Mouse (Mus musculus) myocyte (in vitro differentiated cells): Measurements from ENCODE around the gene Slc22a3. TPM values are rescaled to one million over a fixed set of nuclear protein-coding genes. Genes with fewer than 3 reads are reported as not detected.

Experiments
- H3K27me3 ChIP-seq: one replicate; pipeline ENCODE4 v1.6.1; 2011; ENCODE audit not compliant: control insufficient read depth, insufficient read depth, insufficient read length
- H3K36me3 ChIP-seq: one replicate; pipeline ENCODE4 v1.6.1; 2011; ENCODE audit not compliant: control insufficient read depth, insufficient read depth
- H3K4me2 ChIP-seq: one replicate; pipeline ENCODE4 v1.6.1; 2011; ENCODE audit warnings: low read depth, control low read depth
- H3K4me3 ChIP-seq: one replicate; pipeline ENCODE4 v1.5.1; 2011; ENCODE audit warnings: mild to moderate bottlenecking, control low read depth, moderate library complexity
- H3K79me2 ChIP-seq: one replicate; pipeline ENCODE4 v1.6.1; 2011; ENCODE audit not compliant: control insufficient read depth, insufficient read depth
- H3ac ChIP-seq: one replicate; pipeline ENCODE4 v1.6.1; 2011; ENCODE audit not compliant: control insufficient read depth, insufficient read length
- CEBPB ChIP-seq: IDR thresholded peaks from 2 replicates; pipeline ENCODE4 v1.6.1; 2011; ENCODE audit warnings: mild to moderate bottlenecking, moderate library complexity; ENCODE audit not compliant: poor library complexity, insufficient read depth, severe bottlenecking
- E2F4 ChIP-seq: IDR thresholded peaks from one replicate; pipeline ENCODE4 v1.6.1; 2011; ENCODE audit warnings: mild to moderate bottlenecking, control low read depth, moderate library complexity; ENCODE audit not compliant: insufficient read depth
- MAX ChIP-seq: IDR thresholded peaks from one replicate; pipeline ENCODE4 v1.6.1; 2011; ENCODE audit warnings: low read depth, mild to moderate bottlenecking, control low read depth
- MYOD1 ChIP-seq, 3 experiments: IDR thresholded peaks; one replicate each; pipeline ENCODE4 v1.6.1; 2011; ENCODE audit warnings: control low read depth in 2 of 3, low read depth in 2 of 3, mild to moderate bottlenecking in 2 of 3, moderate library complexity in 1 of 3; ENCODE audit not compliant: insufficient read length in 2 of 3, control insufficient read depth in 1 of 3
- MYOG ChIP-seq, 3 experiments: IDR thresholded peaks; one replicate each; pipeline ENCODE4 v1.6.1; 2011; ENCODE audit warnings: control low read depth in 2 of 3, low read depth in 2 of 3, mild to moderate bottlenecking in 2 of 3; ENCODE audit not compliant: insufficient read length in 2 of 3, control insufficient read depth in 1 of 3, insufficient read depth in 1 of 3
- POLR2A ChIP-seq: IDR thresholded peaks from one replicate; pipeline ENCODE4 v1.6.1; 2011; ENCODE audit warnings: low read depth, mild to moderate bottlenecking, control low read depth, moderate library complexity; ENCODE audit not compliant: insufficient read length
- POLR2AphosphoS2 ChIP-seq: IDR thresholded peaks from one replicate; pipeline ENCODE4 v1.6.1; 2011; ENCODE audit warnings: low read depth, control low read depth; ENCODE audit not compliant: insufficient read length
- REST ChIP-seq: IDR thresholded peaks from one replicate; pipeline ENCODE4 v1.6.1; 2011; ENCODE audit warnings: mild to moderate bottlenecking, control low read depth, moderate library complexity; ENCODE audit not compliant: insufficient read depth, insufficient read length
- SRF ChIP-seq: IDR thresholded peaks from one replicate; pipeline ENCODE4 v1.6.1; 2011; ENCODE audit warnings: low read depth; ENCODE audit not compliant: control insufficient read depth, insufficient read length
- TCF12 ChIP-seq: IDR thresholded peaks from one replicate; pipeline ENCODE4 v1.6.1; 2011; ENCODE audit warnings: mild to moderate bottlenecking, control low read depth; ENCODE audit not compliant: poor library complexity, insufficient read depth, severe bottlenecking
- TCF3 ChIP-seq: IDR thresholded peaks from one replicate; pipeline ENCODE4 v1.6.1; 2011; ENCODE audit warnings: low read depth, control low read depth; ENCODE audit not compliant: insufficient read length
- USF1 ChIP-seq: IDR thresholded peaks from one replicate; pipeline ENCODE4 v1.6.1; 2011; ENCODE audit warnings: low read depth, mild to moderate bottlenecking, control low read depth, moderate library complexity
- polyA plus RNA-seq: library from polyadenylated mRNA; unstranded; fragments of >200 nt; fragmentation: generic; extraction: Trizol; gene quantifications from one replicate; pipeline ENCODE4 v1.2.1, GENCODE M21; 2012; ENCODE audit warnings: missing spikeins

Gene Slc22a3
- polyA plus RNA-seq, 1 experiment: not detected

DNA sequence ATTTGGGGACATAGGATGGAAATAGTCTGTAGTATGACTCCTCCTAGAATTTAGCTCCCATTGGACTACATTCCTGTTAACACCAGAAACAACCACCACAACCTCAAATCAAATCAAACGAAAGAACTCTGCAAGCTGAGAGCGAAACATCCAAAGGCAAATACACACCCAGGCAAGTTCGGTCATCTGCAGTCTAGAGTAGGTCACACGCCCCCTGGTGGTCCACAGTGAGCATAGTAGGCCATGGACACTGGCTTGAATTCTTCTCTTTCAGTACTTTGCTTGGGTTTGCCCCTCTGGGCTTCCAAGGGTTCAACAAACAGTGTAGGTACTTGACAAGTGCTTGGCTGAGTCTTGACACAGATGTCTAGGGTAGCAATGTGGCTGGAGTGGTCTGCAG lies 135.5 kb downstream of the Slc22a3 start:
- Histone ChIP-seq H3K36me3 (no peaks in the 10 kb centered on the region), H3K4me2 (peak overlapping the region; percentile 70), H3K4me3 (no peak overlapping the region), H3K79me2 (no peaks in the 10 kb centered on the region), H3ac (no peak overlapping the region), H3K27me3 (no peaks in the 10 kb centered on the region)
- TF ChIP-seq MYOG (IDR thresholded peaks at IDR 0.05; ENCODE audit: control insufficient read depth in 1 of 3, insufficient read depth in 1 of 3, insufficient read length in 2 of 3, low read depth in 2 of 3) (no peak), POLR2AphosphoS2 (no peak), SRF (no peak), REST (no peak), CEBPB (no peak), TCF12 (no peak), MAX (no peak), POLR2A (no peak), TCF3 (no peak), USF1 (no peak), E2F4 (no peak), MYOD1 (IDR thresholded peaks at IDR 0.05; ENCODE audit: control insufficient read depth in 1 of 3, insufficient read length in 2 of 3, low read depth in 2 of 3) (no peak)

DNA sequence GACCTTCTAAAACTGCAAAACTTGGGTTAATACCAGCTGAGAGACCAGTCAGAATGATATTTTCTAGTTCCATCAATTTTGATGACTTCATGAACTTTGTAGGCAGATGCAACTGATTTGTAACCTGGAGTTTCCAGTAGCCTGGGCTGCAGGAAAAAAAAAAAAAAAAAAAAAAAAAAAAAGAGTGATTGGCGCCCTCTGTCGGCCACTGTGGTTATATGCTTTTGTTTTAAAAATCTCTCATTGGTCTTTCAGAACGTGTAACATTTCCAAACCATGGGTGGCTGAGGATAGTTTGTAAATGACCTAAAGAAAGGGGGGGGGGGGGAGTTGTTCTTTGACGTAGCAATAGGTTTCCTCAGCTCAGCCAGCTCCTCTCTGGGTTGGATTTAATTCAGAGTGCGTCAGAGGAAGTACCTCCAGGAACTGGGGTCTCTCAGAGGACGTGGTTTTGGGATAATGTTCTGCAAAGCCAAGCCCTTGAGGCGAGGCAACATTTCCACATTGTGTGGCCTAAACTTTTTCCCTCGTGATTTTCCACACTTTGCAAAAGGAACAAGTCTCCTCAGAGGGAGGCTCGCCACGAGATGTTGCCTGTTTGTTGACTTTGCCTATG lies 136.1 kb downstream of the Slc22a3 start:
- no peaks in the 10 kb centered on the region for H3K27me3 ChIP-seq
- no peak overlapping the region for H3K4me3 ChIP-seq
- no peak overlapping the region for H3ac ChIP-seq
- H3K36me3 ChIP-seq: no peaks in the 10 kb centered on the region
- H3K79me2 ChIP-seq: no peaks in the 10 kb centered on the region
- TF ChIP-seq POLR2A (no peak), MYOD1 (IDR thresholded peaks at IDR 0.05; ENCODE audit: control insufficient read depth in 1 of 3, insufficient read length in 2 of 3, low read depth in 2 of 3) (no peak), MYOG (IDR thresholded peaks at IDR 0.05; ENCODE audit: control insufficient read depth in 1 of 3, insufficient read depth in 1 of 3, insufficient read length in 2 of 3, low read depth in 2 of 3) (no peak), USF1 (no peak), TCF12 (no peak), CEBPB (no peak), REST (no peak), E2F4 (no peak), SRF (no peak), POLR2AphosphoS2 (no peak), MAX (no peak), TCF3 (no peak)
- H3K4me2 ChIP-seq: peak overlapping the region; percentile 70

DNA sequence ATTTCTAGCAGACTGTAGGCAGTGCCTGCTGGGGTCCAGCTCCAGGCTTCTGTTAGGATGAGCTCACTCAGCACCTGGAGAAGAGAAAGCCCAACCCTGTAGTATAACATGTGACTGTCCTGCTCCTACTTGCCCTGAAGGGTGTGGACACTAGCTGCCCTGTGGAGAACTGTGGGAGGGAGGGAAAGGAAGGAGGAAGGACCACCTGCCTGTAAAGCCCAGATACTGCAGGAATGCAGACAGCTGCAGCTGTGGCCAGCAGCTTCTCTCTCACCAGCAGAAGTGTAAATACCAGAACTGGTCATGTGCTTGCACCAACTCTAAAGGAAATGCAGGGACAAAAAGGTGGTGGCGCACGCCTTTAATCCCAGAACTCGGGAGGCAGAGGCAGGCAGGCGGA lies 137.2 kb downstream of the Slc22a3 start:
- peak; percentile 84 for TF ChIP-seq TCF3
- peak; percentile 67 for TF ChIP-seq TCF12
- no peak for TF ChIP-seq MAX
- no peak for TF ChIP-seq SRF
- no peak for TF ChIP-seq POLR2A
- TF ChIP-seq USF1: peak; percentile 30
- TF ChIP-seq E2F4: no peak
- TF ChIP-seq CEBPB: no peak
- peak in 2 of 3 experiments; percentile 90 to 97 for TF ChIP-seq MYOD1 (IDR thresholded peaks at IDR 0.05; ENCODE audit: control insufficient read depth in 1 of 3, insufficient read length in 2 of 3, low read depth in 2 of 3)
- no peak for TF ChIP-seq POLR2AphosphoS2
- TF ChIP-seq REST: no peak
- TF ChIP-seq MYOG (IDR thresholded peaks at IDR 0.05; ENCODE audit: control insufficient read depth in 1 of 3, insufficient read depth in 1 of 3, insufficient read length in 2 of 3, low read depth in 2 of 3): peak; percentile 70 to 97 (median 71)
- Histone ChIP-seq H3K4me3 (no peak overlapping the region), H3ac (no peak overlapping the region), H3K27me3 (no peaks in the 10 kb centered on the region), H3K4me2 (no peak overlapping the region), H3K79me2 (no peaks in the 10 kb centered on the region), H3K36me3 (no peaks in the 10 kb centered on the region)

DNA sequence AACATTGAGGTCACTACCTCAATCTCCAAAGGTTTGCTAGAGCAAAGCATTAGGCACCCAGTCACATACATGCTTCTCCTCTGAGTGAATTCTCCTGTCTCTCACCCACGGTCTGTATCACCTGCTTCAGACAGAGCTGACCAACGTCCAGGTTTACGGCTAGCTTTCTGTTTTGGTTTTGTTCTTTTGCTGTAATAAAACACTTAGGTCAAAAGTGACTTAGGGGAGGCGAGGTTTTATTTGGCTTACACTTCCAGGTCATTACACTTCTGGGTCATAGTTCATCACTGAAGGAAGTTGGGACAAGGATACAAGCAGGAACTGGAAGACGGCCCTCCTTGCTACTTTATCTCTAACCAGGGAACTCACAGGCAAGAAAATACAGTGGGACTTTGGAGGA lies 138.1 kb downstream of the Slc22a3 start:
- Histone ChIP-seq H3ac (no peak overlapping the region), H3K4me2 (no peak overlapping the region), H3K4me3 (no peak overlapping the region), H3K27me3 (no peaks in the 10 kb centered on the region), H3K36me3 (no peaks in the 10 kb centered on the region), H3K79me2 (no peaks in the 10 kb centered on the region)
- TF ChIP-seq E2F4: no peak
- TF ChIP-seq USF1: no peak
- no peak for TF ChIP-seq MYOD1 (IDR thresholded peaks at IDR 0.05; ENCODE audit: control insufficient read depth in 1 of 3, insufficient read length in 2 of 3, low read depth in 2 of 3)
- no peak for TF ChIP-seq MYOG (IDR thresholded peaks at IDR 0.05; ENCODE audit: control insufficient read depth in 1 of 3, insufficient read depth in 1 of 3, insufficient read length in 2 of 3, low read depth in 2 of 3)

Other genes with a start within 250 kb of the Slc22a3 start
- 19.6 TPM for gene Map3k4, start 188.9 kb downstream of the Slc22a3 start, polyA plus RNA-seq
- gene Plg, start 129.1 kb downstream of the Slc22a3 start, polyA plus RNA-seq: not detected
- not detected for gene Slc22a2, start 76.4 kb upstream of the Slc22a3 start, polyA plus RNA-seq
- not detected for gene Slc22a1, start 168.1 kb upstream of the Slc22a3 start, polyA plus RNA-seq